In genomic region chr11:118203469-118203868, GRCm38 (mm10) we compare ENCODE assay signal across 8 mouse cellular contexts. TPM values are rescaled to one million over a fixed set of nuclear protein-coding genes. Genes with fewer than 3 reads are reported as not detected.
DNase-seq lines count a peak whose midpoint lies in the region; ATAC-seq lines count a peak whose summit lies in the region.

No protein-coding gene starts in this region.

- peak overlapping the region; percentile 47; the same call in 1 of the 2 replicates for H3K9ac ChIP-seq in heart, embryonic 13.5 days
- peak overlapping the region; percentile 85 for H3K9ac ChIP-seq in forebrain, embryonic 13.5 days
- peak overlapping the region; percentile 85; the same call in 1 of the 2 replicates for H3K9ac ChIP-seq in midbrain, embryonic 13.5 days (replicated peaks)

- no peaks in the 10 kb centered on the region for H3K36me3 ChIP-seq in heart, embryonic 13.5 days
- H3K36me3 ChIP-seq in forebrain, embryonic 13.5 days (ENCODE audit: poor library complexity, severe bottlenecking), result no peaks in the 10 kb centered on the region
- no peaks in the 10 kb centered on the region for H3K36me3 ChIP-seq in midbrain, embryonic 13.5 days

- peak overlapping the region; percentile 83 for H3K4me2 ChIP-seq in heart, embryonic 13.5 days
- peak overlapping the region; percentile 83; the same call in 1 of the 2 replicates for H3K4me2 ChIP-seq in forebrain, embryonic 13.5 days
- H3K4me2 ChIP-seq in midbrain, embryonic 13.5 days (replicated peaks), result no peak overlapping the region; the same call in 1 of the 2 replicates

- no peaks in the 10 kb centered on the region for H3K27me3 ChIP-seq in heart, embryonic 13.5 days (replicated peaks)
- no peaks in the 10 kb centered on the region for H3K27me3 ChIP-seq in forebrain, embryonic 13.5 days
- H3K27me3 ChIP-seq in midbrain, embryonic 13.5 days, result no peaks in the 10 kb centered on the region

- H3K9me3 ChIP-seq in heart, embryonic 13.5 days, result no peaks in the 10 kb centered on the region
- H3K9me3 ChIP-seq in forebrain, embryonic 13.5 days (replicated peaks), result no peaks in the 10 kb centered on the region
- no peaks in the 10 kb centered on the region for H3K9me3 ChIP-seq in midbrain, embryonic 13.5 days

- no peak for DNase-seq in heart, postnatal 10 days
- DNase-seq in CD4-positive helper T cell, adult 2 months (ENCODE audit: low read depth, low spot score), result peak; percentile 48
- no peak for DNase-seq in adrenal gland, postnatal 10 days
- DNase-seq in gastrocnemius, postnatal 14 days, result no peak
- DNase-seq in left cerebral cortex, adult 18-20 months (ENCODE audit: low spot score in 2 of 2), result no peak

- intact Hi-C loops in heart, postnatal 10 days (cut with DNase I), result no loop called here
- intact Hi-C loops in gastrocnemius, postnatal 14 days (cut with DNase I; ENCODE audit: low total_unique reads), result no loop called here

- peak overlapping the region; percentile 93 for H3K27ac ChIP-seq in heart, embryonic 13.5 days (replicated peaks)
- H3K27ac ChIP-seq in forebrain, embryonic 13.5 days, result peak overlapping the region; percentile 98
- H3K27ac ChIP-seq in midbrain, embryonic 13.5 days, result peak overlapping the region; percentile 99

- ATAC-seq in heart, embryonic 13.5 days (ENCODE audit: extremely low read depth, insufficient number of reproducible peaks, low FRiP score, low TSS enrichment), result no peak
- no peak for ATAC-seq in forebrain, embryonic 13.5 days
- ATAC-seq in midbrain, embryonic 13.5 days, result no peak

- peaks cover 98% of the 10 kb centered on the region for H3K4me1 ChIP-seq in heart, embryonic 13.5 days
- peaks cover 69% of the 10 kb centered on the region for H3K4me1 ChIP-seq in forebrain, embryonic 13.5 days
- peaks cover 65% of the 10 kb centered on the region for H3K4me1 ChIP-seq in midbrain, embryonic 13.5 days (replicated peaks)

- H3K4me3 ChIP-seq in heart, embryonic 13.5 days, result no peak overlapping the region
- H3K4me3 ChIP-seq in forebrain, embryonic 13.5 days, result no peak overlapping the region
- H3K4me3 ChIP-seq in midbrain, embryonic 13.5 days (replicated peaks), result no peak overlapping the region

- WGBS in heart, embryonic 13.5 days, result 58% methylated on average over 6 of the region's 6 CpGs
- WGBS in forebrain, embryonic 13.5 days, result 86% methylated on average over 6 of the region's 6 CpGs
- WGBS in midbrain, embryonic 13.5 days, result 84% methylated on average over 6 of the region's 6 CpGs

RNA-seq across cellular contexts. Expression of gene Cyth1, which starts 44.9 kb away (rescaled TPM):
- polyA plus RNA-seq in heart, embryonic 13.5 days (2015; fragmentation: Nextera tagmentation; extraction: Ambion mirVana), result 14.9 and 15.9 TPM in 2 replicates
- total RNA-seq in heart, postnatal 10 days (2021), result 10 to 100 TPM; 51.2 to 59.7 TPM
- polyA plus RNA-seq in forebrain, embryonic 13.5 days (2015; fragmentation: Nextera tagmentation; extraction: Ambion mirVana), result 22.7 and 24.5 TPM in 2 replicates
- polyA plus RNA-seq in midbrain, embryonic 13.5 days (2015; fragmentation: Nextera tagmentation; extraction: Ambion mirVana), result 22.3 and 30.7 TPM in 2 replicates
- 10 to 100 TPM; 51.0 to 56.2 TPM for total RNA-seq in adrenal gland, postnatal 10 days (2021)
- 10 to 100 TPM; 23.3 to 31.2 TPM for total RNA-seq in gastrocnemius, postnatal 14 days (2021)
- 10 to 100 TPM; 62.0 to 68.2 TPM for total RNA-seq in left cerebral cortex, adult 18-20 months (2021)
